Mouse (Mus musculus): ENCODE results near the gene Efcc1. TPM values are rescaled to one million over a fixed set of nuclear protein-coding genes. Genes with fewer than 3 reads are reported as not detected.
"Not testable (repeated sequence)": the region's sequence is repeated elsewhere in the genome, so short reads cannot be mapped to it uniquely, and the experiment has no call there.

Gene Efcc1
- polyA plus RNA-seq, 1 experiment from 2014 or later: not detected

DNA sequence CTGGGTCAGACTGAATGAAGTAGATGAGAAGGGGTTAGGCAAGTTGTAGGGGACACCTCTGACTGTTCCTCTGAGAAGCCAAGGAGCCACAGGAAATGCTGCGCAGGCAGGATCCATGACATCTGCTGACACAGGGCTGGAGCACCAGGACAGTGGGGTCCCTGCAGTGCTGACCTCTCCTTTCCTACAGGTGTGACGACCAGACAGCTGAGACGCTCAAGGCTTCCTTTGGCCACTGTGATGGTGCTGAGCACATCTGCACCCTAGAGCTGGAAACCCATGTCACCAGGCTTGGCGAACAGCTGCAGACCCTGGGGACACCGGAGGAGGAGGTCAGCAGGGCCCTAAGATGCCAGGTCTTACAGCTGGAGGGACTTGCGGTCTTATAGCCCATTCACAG, 20.9 kb downstream of the Efcc1 start:
- Histone ChIP-seq H3K4me3 (ENCODE audit: inconsistent target) (no peak overlapping the region), H3K27ac (no peak overlapping the region), H3K79me2 (ENCODE audit: inconsistent target) (no peaks in the 10 kb centered on the region), H3K36me3 (ENCODE audit: inconsistent target) (no peaks in the 10 kb centered on the region)
- 97% methylated on average over 6 of the region's 6 CpGs for WGBS (ENCODE audit: missing documents)

DNA sequence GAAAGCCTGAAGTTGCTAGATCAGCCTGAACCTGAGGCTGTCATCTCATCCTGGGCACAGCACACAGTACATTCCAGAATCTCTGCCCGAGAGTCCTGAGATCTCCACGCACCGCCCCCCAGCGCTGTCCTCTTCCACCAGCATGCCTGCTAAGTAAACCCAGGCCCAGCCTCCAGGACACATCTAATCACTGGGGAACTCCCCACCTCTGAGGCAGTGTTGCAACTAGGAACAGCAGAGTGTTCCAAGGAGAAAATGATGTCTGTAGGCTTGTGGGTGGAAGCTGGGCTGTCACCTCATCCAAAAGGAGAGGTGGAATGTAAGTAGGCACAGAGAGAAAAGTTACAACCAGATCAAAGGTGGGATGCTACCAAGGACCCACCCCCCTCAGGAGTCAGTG, 24.5 kb downstream of the Efcc1 start:
- Histone ChIP-seq H3K36me3 (ENCODE audit: inconsistent target) (no peaks in the 10 kb centered on the region), H3K79me2 (ENCODE audit: inconsistent target) (no peaks in the 10 kb centered on the region), H3K27ac (no peak overlapping the region), H3K4me3 (ENCODE audit: inconsistent target) (no peak overlapping the region)
- WGBS (ENCODE audit: missing documents): 94% methylated on average over 4 of the region's 4 CpGs

DNA sequence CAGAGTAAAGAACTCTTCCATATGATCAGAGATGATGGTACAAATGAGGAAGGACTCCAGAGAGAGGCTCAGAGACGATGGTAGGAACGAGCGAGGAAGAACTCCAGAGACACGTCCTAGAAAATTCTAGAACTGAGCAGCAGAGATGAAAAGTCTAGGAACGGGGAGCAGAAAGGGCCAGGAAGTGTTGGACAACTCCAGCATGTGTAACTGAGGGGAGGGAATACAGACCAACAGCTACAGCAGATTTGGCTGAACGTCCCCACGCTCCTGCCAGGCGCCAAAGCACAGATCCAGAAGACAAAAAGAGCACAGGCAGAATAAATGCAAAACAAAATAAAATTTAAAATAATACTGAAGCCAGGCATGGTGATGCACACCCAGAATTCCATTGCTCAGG, 26.2 kb downstream of the Efcc1 start:
- Histone ChIP-seq H3K36me3 (ENCODE audit: inconsistent target) (no peaks in the 10 kb centered on the region), H3K79me2 (ENCODE audit: inconsistent target) (no peaks in the 10 kb centered on the region), H3K27ac (no peak overlapping the region), H3K4me3 (ENCODE audit: inconsistent target) (no peak overlapping the region)
- 91% methylated on average over 8 of the region's 8 CpGs for WGBS (ENCODE audit: missing documents)

DNA sequence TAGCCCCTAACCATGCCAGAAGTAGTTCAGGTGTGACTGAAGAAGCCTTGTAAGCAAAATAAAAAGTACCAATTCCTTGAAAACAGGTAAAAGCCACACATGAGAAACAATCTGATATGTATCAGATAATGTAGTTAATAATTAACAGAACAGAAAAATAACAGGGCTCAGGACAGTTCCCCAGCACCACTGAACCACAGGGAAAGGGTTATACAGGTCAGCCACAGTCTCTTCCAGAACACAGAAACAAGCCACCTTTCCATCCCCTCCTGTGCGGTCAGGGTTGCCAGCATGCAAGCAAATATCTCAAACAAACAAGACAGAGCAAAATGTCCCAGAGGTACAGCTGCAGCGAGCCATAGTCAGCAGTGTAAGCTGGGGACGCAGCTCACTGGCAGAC, 28.7 kb downstream of the Efcc1 start:
- WGBS (ENCODE audit: missing documents): 100% methylated on average over 3 of the region's 3 CpGs
- Histone ChIP-seq H3K27ac (no peak overlapping the region), H3K79me2 (ENCODE audit: inconsistent target) (no peaks in the 10 kb centered on the region), H3K4me3 (ENCODE audit: inconsistent target) (no peak overlapping the region), H3K36me3 (ENCODE audit: inconsistent target) (no peaks in the 10 kb centered on the region)

DNA sequence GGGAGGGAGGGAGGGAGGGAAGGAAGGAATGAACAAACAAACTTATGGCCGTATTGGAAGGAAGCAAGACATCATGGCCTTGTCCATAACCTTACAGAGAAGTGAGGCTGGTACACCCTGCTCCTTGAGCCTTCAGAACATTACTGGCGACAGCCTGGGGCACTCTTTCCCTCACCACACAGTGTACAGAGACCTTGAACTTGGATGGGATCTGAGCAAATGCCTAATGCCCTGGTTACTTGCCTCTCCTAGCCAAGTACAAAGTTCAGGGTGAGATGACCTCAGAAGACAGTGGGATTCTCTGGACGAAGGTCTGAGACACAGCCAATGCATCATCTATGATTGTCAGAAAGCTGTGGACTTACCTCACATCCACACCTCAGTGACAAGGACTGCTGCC, 29.2 kb downstream of the Efcc1 start:
- H3K79me2 ChIP-seq (ENCODE audit: inconsistent target): no peaks in the 10 kb centered on the region
- no peak overlapping the region for H3K4me3 ChIP-seq (ENCODE audit: inconsistent target)
- H3K36me3 ChIP-seq (ENCODE audit: inconsistent target): no peaks in the 10 kb centered on the region
- WGBS (ENCODE audit: missing documents): 77% methylated on average over 3 of the region's 3 CpGs
- H3K27ac ChIP-seq: no peak overlapping the region

DNA sequence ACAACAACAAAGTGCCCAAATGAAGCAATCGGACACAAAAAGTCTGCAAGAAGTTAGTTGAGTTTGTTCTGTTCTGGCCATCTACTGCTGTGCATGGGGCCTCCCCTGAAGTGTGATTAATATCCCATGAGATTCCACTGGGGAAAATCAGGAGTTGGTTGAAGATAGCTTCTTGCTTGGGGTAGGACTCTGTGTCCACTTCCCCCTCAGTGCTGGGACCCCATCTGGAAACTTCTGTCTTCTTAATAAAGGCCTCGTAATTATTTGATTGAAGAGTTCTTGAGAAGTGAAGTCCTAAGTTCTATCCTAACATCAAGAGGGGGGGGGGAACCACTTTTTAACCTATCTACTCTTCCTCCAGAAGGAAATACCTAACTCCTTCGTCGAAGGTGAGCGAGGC, 31.5 kb downstream of the Efcc1 start:
- no peak overlapping the region for H3K4me3 ChIP-seq (ENCODE audit: inconsistent target)
- WGBS (ENCODE audit: missing documents): 73% methylated on average over 5 of the region's 5 CpGs
- H3K27ac ChIP-seq: no peak overlapping the region
- no peaks in the 10 kb centered on the region for H3K79me2 ChIP-seq (ENCODE audit: inconsistent target)
- H3K36me3 ChIP-seq (ENCODE audit: inconsistent target): no peaks in the 10 kb centered on the region

DNA sequence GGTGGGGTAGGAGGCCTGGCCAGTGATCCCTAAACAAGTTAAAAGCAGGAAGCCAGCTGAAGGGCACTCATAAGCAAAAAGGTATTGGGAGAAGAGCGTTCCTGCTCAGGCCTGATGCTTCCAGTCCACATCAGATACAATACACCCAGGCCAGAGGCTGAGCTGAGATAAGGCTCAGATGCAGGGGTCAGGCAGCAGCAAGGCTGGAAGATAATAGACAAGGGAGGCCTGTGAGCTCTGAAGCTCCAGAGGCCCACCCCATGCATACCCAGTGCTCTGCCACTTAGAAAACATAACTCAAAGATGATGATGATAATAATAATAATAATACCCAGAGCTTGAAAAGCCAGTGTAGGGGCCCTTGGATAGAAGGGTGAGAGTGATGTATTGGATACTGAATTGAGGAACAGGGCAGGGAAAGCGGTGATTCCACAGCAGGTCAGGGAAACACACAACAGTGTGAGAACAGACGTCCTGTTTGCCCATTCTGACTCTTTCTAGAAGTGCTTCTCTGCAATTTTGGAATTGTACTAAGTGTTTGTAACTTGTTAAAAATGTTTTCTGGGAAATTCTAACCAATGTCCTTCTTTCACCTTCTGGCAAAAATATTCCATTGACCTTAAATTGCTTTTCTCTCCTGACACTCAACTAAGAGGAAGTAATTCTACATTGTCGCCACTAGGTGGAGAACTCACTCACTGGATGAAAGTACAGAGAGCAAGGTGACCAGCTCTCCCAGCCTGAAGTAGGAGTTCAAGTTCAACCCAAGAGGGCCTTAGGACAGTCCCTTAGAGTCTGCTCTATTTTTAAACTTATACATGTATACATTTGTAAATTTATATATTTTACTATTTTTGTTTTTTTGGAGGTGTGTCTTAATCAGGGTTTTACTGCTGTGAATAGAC, 33.0 kb downstream of the Efcc1 start:
- WGBS (ENCODE audit: missing documents): 75% methylated on average over 4 of the region's 4 CpGs
- no peak overlapping the region for H3K27ac ChIP-seq
- no peak overlapping the region for H3K4me3 ChIP-seq (ENCODE audit: inconsistent target)
- no peaks in the 10 kb centered on the region for H3K36me3 ChIP-seq (ENCODE audit: inconsistent target)
- no peaks in the 10 kb centered on the region for H3K79me2 ChIP-seq (ENCODE audit: inconsistent target)

DNA sequence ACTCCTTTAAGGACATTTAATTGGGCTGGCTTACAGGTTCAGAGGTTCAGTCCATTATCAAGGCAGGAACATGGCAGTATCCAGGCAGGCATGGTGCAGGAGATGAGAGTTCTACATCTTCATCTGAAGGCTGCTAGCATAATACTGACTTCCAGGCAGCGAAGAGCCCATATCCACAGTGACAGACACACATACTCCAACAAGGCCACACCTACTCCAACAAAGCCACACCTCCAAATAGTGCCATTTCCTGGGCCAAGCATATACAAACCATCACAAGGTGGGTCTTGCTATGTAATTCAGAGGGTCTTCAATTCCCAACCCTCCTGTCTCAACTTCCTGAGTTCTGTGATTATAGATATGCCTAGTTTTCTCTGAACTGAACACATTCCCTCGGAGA, 33.6 kb downstream of the Efcc1 start:
- H3K36me3 ChIP-seq (ENCODE audit: inconsistent target); H3K79me2 ChIP-seq (ENCODE audit: inconsistent target); H3K27ac ChIP-seq; H3K4me3 ChIP-seq (ENCODE audit: inconsistent target): not testable (repeated sequence)
- 100% methylated on average over 2 of the region's 2 CpGs for WGBS (ENCODE audit: missing documents)

DNA sequence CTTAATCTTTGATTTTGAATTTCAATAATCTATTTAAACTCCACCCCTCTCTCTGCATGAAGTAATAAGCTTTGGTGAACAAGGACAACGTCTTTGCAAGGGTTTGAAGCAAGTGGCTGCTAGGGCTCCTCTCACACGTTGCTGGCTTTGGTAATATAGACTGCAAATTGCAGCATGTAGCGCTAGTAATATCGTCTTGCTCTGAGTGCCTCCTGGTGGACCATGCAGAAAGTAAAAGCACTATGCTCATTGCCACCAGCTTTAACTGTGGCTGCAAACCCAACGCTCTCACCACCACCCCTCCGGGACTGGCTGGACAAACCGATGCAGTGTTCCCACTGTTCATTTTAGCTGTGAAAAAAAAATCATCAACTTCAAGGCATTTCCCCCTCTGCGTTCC, 40.0 kb downstream of the Efcc1 start:
- H3K4me3 ChIP-seq (ENCODE audit: inconsistent target): no peak overlapping the region
- 12% methylated on average over 8 of the region's 8 CpGs for WGBS (ENCODE audit: missing documents)

DNA sequence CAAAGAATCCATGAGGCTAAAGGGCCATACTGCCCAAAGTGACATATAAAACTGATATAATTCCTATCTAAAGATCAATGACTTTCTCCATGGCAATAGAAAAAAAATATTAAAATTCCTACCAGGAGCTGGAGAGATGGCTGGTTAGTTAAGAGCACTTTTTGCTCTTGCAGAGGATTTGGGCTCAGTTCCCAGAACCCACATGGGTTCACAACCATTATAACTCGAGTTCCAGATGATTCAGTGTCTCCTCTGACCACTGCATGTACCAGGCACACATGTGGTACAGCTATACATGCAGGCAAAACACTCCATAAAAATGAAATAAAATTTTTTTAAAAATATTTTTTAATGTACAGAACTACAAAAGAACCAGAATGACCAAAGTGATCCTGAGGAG, 43.8 kb downstream of the Efcc1 start:
- Histone ChIP-seq H3K36me3 (ENCODE audit: inconsistent target) (no peaks in the 10 kb centered on the region), H3K4me3 (ENCODE audit: inconsistent target) (no peak overlapping the region), H3K79me2 (ENCODE audit: inconsistent target) (no peaks in the 10 kb centered on the region), H3K27ac (no peak overlapping the region)
- WGBS (ENCODE audit: missing documents): 57% methylated on average over 1 of the region's 1 CpGs

More for the DNA sequence above, 40.0 kb downstream of the Efcc1 start:
- Histone ChIP-seq H3K79me2 (ENCODE audit: inconsistent target) (no peaks in the 10 kb centered on the region), H3K36me3 (ENCODE audit: inconsistent target) (no peaks in the 10 kb centered on the region), H3K27ac (no peak overlapping the region)

DNA sequence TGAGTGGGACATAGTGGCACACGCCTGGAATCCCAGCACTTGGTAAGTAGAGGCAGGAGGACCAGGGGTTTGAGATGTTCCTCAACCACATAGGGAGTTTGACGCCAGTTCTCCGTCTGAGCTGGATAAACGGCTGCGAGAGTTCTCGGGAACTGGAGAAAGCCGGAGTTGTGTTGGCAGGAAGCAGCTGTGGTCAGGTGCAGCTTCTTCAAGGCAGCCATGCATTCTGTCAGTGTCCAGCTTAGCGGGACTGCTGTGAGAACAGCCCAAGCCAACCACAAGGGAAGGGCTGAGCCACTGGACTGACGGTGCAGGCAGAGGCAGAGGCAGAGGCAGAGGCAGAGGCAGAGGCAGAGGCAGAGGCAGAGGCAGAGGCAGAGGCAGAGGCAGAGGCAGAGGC, 44.2 kb downstream of the Efcc1 start:
- 84% methylated on average over 8 of the region's 9 CpGs for WGBS (ENCODE audit: missing documents)
- no peak overlapping the region for H3K27ac ChIP-seq
- no peaks in the 10 kb centered on the region for H3K79me2 ChIP-seq (ENCODE audit: inconsistent target)
- no peak overlapping the region for H3K4me3 ChIP-seq (ENCODE audit: inconsistent target)
- H3K36me3 ChIP-seq (ENCODE audit: inconsistent target): no peaks in the 10 kb centered on the region

DNA sequence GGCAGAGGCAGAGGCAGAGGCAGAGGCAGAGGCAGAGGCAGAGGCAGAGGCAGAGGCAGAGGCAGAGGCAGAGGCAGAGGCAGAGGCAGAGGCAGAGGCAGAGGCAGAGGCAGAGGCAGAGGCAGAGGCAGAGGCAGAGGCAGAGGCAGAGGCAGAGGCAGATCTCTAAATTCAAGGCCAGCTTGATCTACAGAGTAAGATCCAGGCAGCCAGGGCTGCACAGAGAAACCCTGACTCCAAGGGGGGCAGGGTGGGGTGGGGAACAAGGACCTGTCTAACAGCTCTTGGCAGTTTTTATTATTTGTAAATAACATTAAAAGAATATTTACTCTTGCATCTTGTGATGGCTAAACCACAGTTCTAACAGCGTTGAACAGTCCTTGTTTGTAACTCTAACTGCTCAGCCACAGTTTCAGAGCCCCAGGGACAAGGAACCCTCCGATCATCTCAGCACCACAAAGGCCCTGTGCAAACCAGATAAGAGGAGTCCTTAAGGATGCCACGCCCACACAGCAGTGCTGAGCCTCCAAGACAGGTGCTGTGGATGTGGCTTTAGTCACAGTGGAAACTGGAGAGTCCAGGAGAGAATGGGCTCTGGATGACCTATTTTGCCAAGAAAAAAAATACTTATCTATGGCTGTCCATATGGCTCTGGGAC, 45.0 kb downstream of the Efcc1 start:
- 20% methylated on average over 3 of the region's 3 CpGs for WGBS (ENCODE audit: missing documents)
- no peaks in the 10 kb centered on the region for H3K79me2 ChIP-seq (ENCODE audit: inconsistent target)
- H3K36me3 ChIP-seq (ENCODE audit: inconsistent target): no peaks in the 10 kb centered on the region
- no peak overlapping the region for H3K27ac ChIP-seq
- H3K4me3 ChIP-seq (ENCODE audit: inconsistent target): no peak overlapping the region

DNA sequence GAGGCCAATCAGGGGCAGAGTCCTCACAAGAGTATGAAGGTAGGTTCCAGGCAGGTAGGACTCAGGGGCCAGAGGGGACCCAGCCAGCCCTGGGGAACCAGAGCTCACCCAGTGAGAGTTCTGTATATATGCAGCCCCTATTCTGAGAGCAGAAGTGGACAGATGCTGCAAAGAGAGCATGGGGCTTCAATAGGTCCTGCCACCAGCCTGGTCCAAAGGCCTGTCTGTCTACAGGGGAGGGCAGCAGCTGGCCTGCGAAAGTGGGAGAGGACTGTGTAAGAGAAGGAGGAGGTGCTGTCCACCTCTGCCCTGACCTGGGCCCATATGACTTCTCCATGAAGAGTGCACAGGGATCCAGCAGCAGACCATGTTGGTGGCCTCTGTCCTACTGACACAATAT, 46.0 kb downstream of the Efcc1 start:
- WGBS (ENCODE audit: missing documents): 58% methylated on average over 1 of the region's 1 CpGs
- no peaks in the 10 kb centered on the region for H3K36me3 ChIP-seq (ENCODE audit: inconsistent target)
- no peak overlapping the region for H3K27ac ChIP-seq
- H3K79me2 ChIP-seq (ENCODE audit: inconsistent target): no peaks in the 10 kb centered on the region
- no peak overlapping the region for H3K4me3 ChIP-seq (ENCODE audit: inconsistent target)

DNA sequence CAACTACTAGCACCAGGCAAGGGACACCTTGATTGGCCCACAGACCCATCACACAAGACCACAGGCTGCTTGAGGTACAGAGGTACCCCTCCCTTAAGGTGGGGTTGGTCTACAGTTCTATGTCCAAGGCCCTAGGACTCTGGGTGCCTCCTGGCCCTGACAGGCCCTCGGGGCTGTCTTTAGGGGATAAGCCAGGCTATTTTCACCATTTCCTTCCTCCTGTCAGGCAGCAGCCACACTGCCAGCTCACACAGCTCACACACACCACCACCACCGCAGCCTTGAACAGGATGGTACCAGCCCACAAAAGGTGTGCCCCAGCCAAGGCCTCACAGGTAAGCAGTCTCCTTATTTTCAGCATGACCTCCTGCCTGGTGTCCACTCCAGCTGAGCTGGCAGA, 47.2 kb downstream of the Efcc1 start, which contains the start of gene Gp9:
Gp9 (plus strand) TSS at position 231 of the 400 bp plus-strand sequence.
- Histone ChIP-seq H3K36me3 (ENCODE audit: inconsistent target) (no peaks in the 10 kb centered on the region), H3K79me2 (ENCODE audit: inconsistent target) (no peaks in the 10 kb centered on the region), H3K4me3 (ENCODE audit: inconsistent target) (no peak within 1 kb of the TSS), H3K27ac (no peak within 1 kb of the TSS)
- WGBS (ENCODE audit: missing documents): 25% methylated on average over 2 of the region's 2 CpGs
